Mouse (Mus musculus): Measurements from ENCODE around the gene Gm5862.
"Not testable (repeated sequence)": the region's sequence is repeated elsewhere in the genome, so short reads cannot be mapped to it uniquely, and the experiment has no call there.

Gene Gm5862

GRCm38 (mm10) chr5:26022816-26023215 is at the start of gene Gm5862:
Gene Gm5862, minus strand, starts transcription at chr5:26022916.
- DNase-seq (ENCODE audit: low spot score): not testable (repeated sequence)

GRCm38 (mm10) chr5:26070716-26071115 is 48.0 kb upstream of the Gm5862 start:
- DNase-seq (ENCODE audit: low spot score): no peak

- not testable (repeated sequence) for DNase-seq (ENCODE audit: low spot score)
These were observed 35.8 kb upstream of the Gm5862 start, which contains the start of gene Gm7347 for GRCm38 (mm10) chr5:26058481-26058880. Gene Gm7347, minus strand, starts transcription at chr5:26058581.

GRCm38 (mm10) chr5:26039458-26039857 is 16.7 kb upstream of the Gm5862 start, which contains the start of gene Speer4a:
Gene Speer4a, minus strand, starts transcription at chr5:26039558.
- not testable (repeated sequence) for DNase-seq (ENCODE audit: low spot score)

GRCm38 (mm10) chr5:26007697-26008096 is 15.0 kb downstream of the Gm5862 start:
- DNase-seq (ENCODE audit: low spot score): not testable (repeated sequence)

- peak; percentile 64 for DNase-seq (ENCODE audit: low spot score)
These were observed 15.6 kb downstream of the Gm5862 start for GRCm38 (mm10) chr5:26006937-26007695.

- not testable (repeated sequence) for DNase-seq (ENCODE audit: low spot score)
These were observed 18.0 kb downstream of the Gm5862 start, which contains the start of gene Gm1979 for GRCm38 (mm10) chr5:26004698-26005097. Gene Gm1979, minus strand, starts transcription at chr5:26004798.

GRCm38 (mm10) chr5:25988550-25988949 is 34.2 kb downstream of the Gm5862 start, which contains the start of gene Gm21698:
Gene Gm21698, minus strand, starts transcription at chr5:25988650.
- not testable (repeated sequence) for DNase-seq (ENCODE audit: low spot score)

GRCm38 (mm10) chr5:25972563-25972962 is 50.2 kb downstream of the Gm5862 start, which contains the start of gene Gm21680:
Gene Gm21680, minus strand, starts transcription at chr5:25972663.
- not testable (repeated sequence) for DNase-seq (ENCODE audit: low spot score)
